Mouse (Mus musculus) adipocyte (in vitro differentiated cells): ENCODE results near the gene Rpl10a.
"Not testable (repeated sequence)": the region's sequence is repeated elsewhere in the genome, so short reads cannot be mapped to it uniquely, and the experiment has no call there.

Experiments used
- DNase-seq: peaks from one replicate; pipeline ENCODE4 v3.0.0-alpha.2; 2016; ENCODE audit warnings: low spot score

The Rpl10a gene

GRCm38 (mm10) chr17:28308297-28309195, 19.7 kb upstream of the Rpl10a start:
- DNase-seq, result peak; percentile 90

GRCm38 (mm10) chr17:28310831-28311230, 17.4 kb upstream of the Rpl10a start:
- no peak for DNase-seq

- DNase-seq, result no peak
Observed at GRCm38 (mm10) chr17:28311366-28312132, 16.7 kb upstream of the Rpl10a start.

- DNase-seq, result peak; percentile 33
Observed at GRCm38 (mm10) chr17:28312232-28313211, 15.7 kb upstream of the Rpl10a start.

- peak; percentile 100 for DNase-seq
Observed at GRCm38 (mm10) chr17:28313212-28313879, 14.9 kb upstream of the Rpl10a start, which contains the start of gene Fance. TSS of gene Fance (plus strand) at chr17:28313519.

GRCm38 (mm10) chr17:28313880-28314225, 14.4 kb upstream of the Rpl10a start:
- peak; percentile 60 for DNase-seq

GRCm38 (mm10) chr17:28315611-28316160, 12.6 kb upstream of the Rpl10a start:
- no peak for DNase-seq

GRCm38 (mm10) chr17:28316476-28316875, 11.8 kb upstream of the Rpl10a start:
- no peak for DNase-seq

- no peak for DNase-seq
Observed at GRCm38 (mm10) chr17:28317091-28317490, 11.2 kb upstream of the Rpl10a start.

GRCm38 (mm10) chr17:28317725-28318124, 10.5 kb upstream of the Rpl10a start:
- no peak for DNase-seq

GRCm38 (mm10) chr17:28321700-28322099, 6.6 kb upstream of the Rpl10a start:
- no peak for DNase-seq

- DNase-seq, result no peak
Observed at GRCm38 (mm10) chr17:28323786-28324185, 4.5 kb upstream of the Rpl10a start.

GRCm38 (mm10) chr17:28324416-28324815, 3.9 kb upstream of the Rpl10a start:
- not testable (repeated sequence) for DNase-seq

- no peak for DNase-seq
Observed at GRCm38 (mm10) chr17:28325751-28326150, 2.5 kb upstream of the Rpl10a start.

GRCm38 (mm10) chr17:28326951-28327350, 1.3 kb upstream of the Rpl10a start:
- DNase-seq, result no peak

GRCm38 (mm10) chr17:28327673-28328325, 472 bp upstream of the Rpl10a start:
- DNase-seq, result peak; percentile 57

- DNase-seq, result peak; percentile 37
Observed at GRCm38 (mm10) chr17:28328946-28329345, 675 bp downstream of the Rpl10a start.

- DNase-seq, result peak; percentile 50
Observed at GRCm38 (mm10) chr17:28329503-28330231, 1.4 kb downstream of the Rpl10a start.

- DNase-seq, result no peak
Observed at GRCm38 (mm10) chr17:28330232-28330546, 1.9 kb downstream of the Rpl10a start.

- not testable (repeated sequence) for DNase-seq
Observed at GRCm38 (mm10) chr17:28330590-28330989, 2.3 kb downstream of the Rpl10a start.
